16 mouse cellular contexts compared by ENCODE assay signal in the genomic region with DNA sequence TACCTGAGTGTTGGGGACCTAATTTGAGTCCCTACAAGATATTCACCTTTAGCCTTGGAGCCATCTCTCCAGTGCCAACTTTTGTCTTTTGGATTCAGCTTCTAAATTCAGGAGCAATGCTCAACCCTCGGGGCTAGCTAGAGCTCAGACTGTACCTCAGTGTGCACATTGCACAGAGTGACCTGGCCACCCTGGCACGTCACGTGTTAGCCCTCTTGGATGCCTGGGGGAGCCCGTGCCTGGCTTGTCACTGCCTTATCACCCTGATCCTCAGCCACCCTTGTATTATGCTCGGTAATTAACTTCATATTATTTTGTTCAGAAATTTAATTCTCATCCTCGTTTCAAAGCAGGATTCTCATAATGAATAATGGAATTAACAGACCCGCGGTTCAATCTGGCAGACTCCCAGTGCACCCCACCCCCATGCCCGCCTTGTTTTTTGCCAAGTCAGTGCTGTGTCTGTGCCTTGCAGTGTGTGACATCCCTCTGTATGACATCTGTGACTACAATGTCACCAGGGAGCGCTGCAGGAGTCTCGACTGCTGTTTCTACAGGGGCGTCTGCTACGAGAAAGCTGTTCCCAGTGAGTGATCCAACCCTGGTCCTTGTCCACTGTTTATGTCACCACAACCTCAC. TPM values are rescaled to one million over a fixed set of nuclear protein-coding genes. Genes with fewer than 3 reads are reported as not detected.
DNase-seq lines count a peak whose midpoint lies in the region; ATAC-seq lines count a peak whose summit lies in the region.
"Had no signal": no experiment of that assay in that cellular context is flagged by ENCODE, and none has a peak within 500 bp of the region (broad histone marks: within the 10 kb centered on the region; RNA-seq: fewer than 3 reads in every experiment).

No protein-coding gene starts in this region.

- 89% methylated on average over 13 of the region's 13 CpGs for WGBS in hindbrain, embryonic 10.5 days
- WGBS in hindbrain, embryonic 11.5 days = 84% methylated on average over 13 of the region's 13 CpGs
- WGBS in midbrain, embryonic 13.5 days = 67% methylated on average over 13 of the region's 13 CpGs
- 87% methylated on average over 13 of the region's 13 CpGs for WGBS in midbrain, embryonic 10.5 days
- WGBS in hindbrain, embryonic 14.5 days = 45% methylated on average over 13 of the region's 13 CpGs
- WGBS in midbrain, embryonic 16.5 days = 56% methylated on average over 13 of the region's 13 CpGs

- H3K27ac ChIP-seq in hindbrain, embryonic 10.5 days = peak overlapping the region; percentile 12; the same call in 1 of the 2 replicates
- H3K27ac ChIP-seq in hindbrain, embryonic 11.5 days (ENCODE audit: low read depth, low read length) = no peak overlapping the region
- no peak overlapping the region for H3K27ac ChIP-seq in midbrain, embryonic 13.5 days
- H3K27ac ChIP-seq in midbrain, embryonic 10.5 days (replicated peaks) = no peak overlapping the region
- H3K27ac ChIP-seq in hindbrain, embryonic 14.5 days = 0 out of 2 replicates have a peak overlapping the region, but pooled peaks have one; percentile 36
- no peak overlapping the region for H3K27ac ChIP-seq in midbrain, embryonic 16.5 days (ENCODE audit: low read length)

- H3K27me3 ChIP-seq in hindbrain, embryonic 10.5 days (ENCODE audit: insufficient read depth, poor library complexity, severe bottlenecking) = no peaks in the 10 kb centered on the region
- H3K27me3 ChIP-seq in hindbrain, embryonic 11.5 days (ENCODE audit: control insufficient read depth, insufficient read depth, low read length) = no peaks in the 10 kb centered on the region
- H3K27me3 ChIP-seq in midbrain, embryonic 13.5 days = no peaks in the 10 kb centered on the region
- H3K27me3 ChIP-seq in midbrain, embryonic 10.5 days (ENCODE audit: low read depth, poor library complexity, severe bottlenecking) = no peaks in the 10 kb centered on the region
- no peaks in the 10 kb centered on the region for H3K27me3 ChIP-seq in hindbrain, embryonic 14.5 days (ENCODE audit: control insufficient read depth, insufficient read depth, low read length)
- H3K27me3 ChIP-seq in midbrain, embryonic 16.5 days (ENCODE audit: control insufficient read depth, insufficient read depth, low read depth, low read length) = no peaks in the 10 kb centered on the region

- no peak for ATAC-seq in hindbrain, embryonic 11.5 days (ENCODE audit: low FRiP score)
- peak; percentile 74 for ATAC-seq in midbrain, embryonic 13.5 days
- ATAC-seq in hindbrain, embryonic 14.5 days (ENCODE audit: low FRiP score) = peak; percentile 54; the same call in 1 of the 2 replicates
- peak; percentile 49; the same call in 1 of the 2 replicates for ATAC-seq in midbrain, embryonic 16.5 days
- ATAC-seq: CD4-positive, CD25-positive, alpha-beta regulatory T cell, adult 4 months had no signal

- H3K36me3 ChIP-seq in hindbrain, embryonic 10.5 days = no peaks in the 10 kb centered on the region
- H3K36me3 ChIP-seq in hindbrain, embryonic 11.5 days (ENCODE audit: control insufficient read depth, insufficient read depth, low read length) = no peaks in the 10 kb centered on the region
- H3K36me3 ChIP-seq in midbrain, embryonic 13.5 days = no peaks in the 10 kb centered on the region
- H3K36me3 ChIP-seq in midbrain, embryonic 10.5 days = no peaks in the 10 kb centered on the region
- H3K36me3 ChIP-seq in hindbrain, embryonic 14.5 days (replicated peaks; ENCODE audit: control insufficient read depth, insufficient read depth) = no peaks in the 10 kb centered on the region
- H3K36me3 ChIP-seq in midbrain, embryonic 16.5 days (ENCODE audit: control insufficient read depth, insufficient read depth, low read length) = no peaks in the 10 kb centered on the region

- peaks cover 16% of the 10 kb centered on the region for H3K4me1 ChIP-seq in hindbrain, embryonic 10.5 days (replicated peaks)
- H3K4me1 ChIP-seq in hindbrain, embryonic 11.5 days (replicated peaks; ENCODE audit: control insufficient read depth, insufficient read depth, low read length) = peaks cover 3% of the 10 kb centered on the region; the same call in 1 of the 2 replicates
- H3K4me1 ChIP-seq in midbrain, embryonic 13.5 days (replicated peaks) = peaks cover 32% of the 10 kb centered on the region
- peaks cover 13% of the 10 kb centered on the region for H3K4me1 ChIP-seq in midbrain, embryonic 10.5 days
- peaks cover 16% of the 10 kb centered on the region; the same call in 1 of the 2 replicates for H3K4me1 ChIP-seq in hindbrain, embryonic 14.5 days (replicated peaks; ENCODE audit: control insufficient read depth, insufficient read depth, low read length)
- H3K4me1 ChIP-seq in midbrain, embryonic 16.5 days (ENCODE audit: control insufficient read depth, insufficient read depth, low read length) = peaks cover 14% of the 10 kb centered on the region

- no peak overlapping the region for H3K4me2 ChIP-seq in hindbrain, embryonic 11.5 days (replicated peaks; ENCODE audit: low read depth, low read length)
- no peak overlapping the region for H3K4me2 ChIP-seq in midbrain, embryonic 13.5 days (replicated peaks)
- no peak overlapping the region for H3K4me2 ChIP-seq in hindbrain, embryonic 14.5 days (replicated peaks)
- H3K4me2 ChIP-seq in midbrain, embryonic 16.5 days (ENCODE audit: low read length) = no peak overlapping the region
- H3K4me2 ChIP-seq: heart, embryonic 11.5 days; liver, embryonic 11.5 days had no signal

- no peaks in the 10 kb centered on the region for H3K9me3 ChIP-seq in hindbrain, embryonic 10.5 days
- H3K9me3 ChIP-seq in hindbrain, embryonic 11.5 days (ENCODE audit: control insufficient read depth, low read length) = no peaks in the 10 kb centered on the region
- no peaks in the 10 kb centered on the region for H3K9me3 ChIP-seq in midbrain, embryonic 13.5 days
- no peaks in the 10 kb centered on the region for H3K9me3 ChIP-seq in midbrain, embryonic 10.5 days (replicated peaks)
- H3K9me3 ChIP-seq in hindbrain, embryonic 14.5 days (ENCODE audit: control insufficient read depth, low read length) = no peaks in the 10 kb centered on the region
- H3K9me3 ChIP-seq in midbrain, embryonic 16.5 days (replicated peaks; ENCODE audit: control insufficient read depth, low read length, poor library complexity, severe bottlenecking) = no peaks in the 10 kb centered on the region

- no peak overlapping the region for H3K9ac ChIP-seq in hindbrain, embryonic 11.5 days (ENCODE audit: low read depth, low read length)
- no peak overlapping the region for H3K9ac ChIP-seq in midbrain, embryonic 13.5 days (replicated peaks)
- H3K9ac ChIP-seq in hindbrain, embryonic 14.5 days = no peak overlapping the region
- no peak overlapping the region for H3K9ac ChIP-seq in midbrain, embryonic 16.5 days (ENCODE audit: low read depth, low read length)

- H3K4me3 ChIP-seq in hindbrain, embryonic 10.5 days = no peak overlapping the region
- H3K4me3 ChIP-seq in hindbrain, embryonic 11.5 days (ENCODE audit: low read depth, low read length) = no peak overlapping the region
- no peak overlapping the region for H3K4me3 ChIP-seq in midbrain, embryonic 13.5 days (replicated peaks)
- H3K4me3 ChIP-seq in midbrain, embryonic 10.5 days = no peak overlapping the region
- H3K4me3 ChIP-seq in hindbrain, embryonic 14.5 days (replicated peaks; ENCODE audit: low read length) = no peak overlapping the region
- no peak overlapping the region for H3K4me3 ChIP-seq in midbrain, embryonic 16.5 days (ENCODE audit: low read depth, low read length)

- no peak for DNase-seq in hindbrain, embryonic 10.5 days (ENCODE audit: low spot score)
- no peak for DNase-seq in hindbrain, embryonic 11.5 days (ENCODE audit: low spot score)
- DNase-seq in midbrain, embryonic 10.5 days (ENCODE audit: low spot score) = no peak
- DNase-seq in hindbrain, embryonic 14.5 days (ENCODE audit: low spot score) = no peak
- no peak for DNase-seq in thymus, postnatal 10 days (ENCODE audit: low spot score in 2 of 2)
- DNase-seq: gastrocnemius, postnatal 14 days; kidney, postnatal 10 days; right cerebral cortex, postnatal 14 days; thymus, postnatal 14 days had no signal

RNA-seq across cellular contexts. Expression of a gene that starts 3.5 kb away (rescaled TPM):
- polyA plus RNA-seq in hindbrain, embryonic 10.5 days (2016; fragmentation: Nextera tagmentation; extraction: Ambion mirVana) = 0.27 TPM in 1 of 2 replicates, not detected in the other
- polyA plus RNA-seq in hindbrain, embryonic 11.5 days (2014; fragmentation: Nextera tagmentation; extraction: Ambion mirVana) = 0.18 and 0.22 TPM in 2 replicates
- polyA plus RNA-seq in midbrain, embryonic 13.5 days (2015; fragmentation: Nextera tagmentation; extraction: Ambion mirVana) = 0.34 and 0.40 TPM in 2 replicates
- 0.20 TPM in 1 of 2 replicates, not detected in the other for polyA plus RNA-seq in midbrain, embryonic 10.5 days (2016; fragmentation: Nextera tagmentation; extraction: Ambion mirVana)
- 0.42 and 0.64 TPM in 2 replicates for polyA plus RNA-seq in hindbrain, embryonic 14.5 days (2014; fragmentation: Nextera tagmentation; extraction: Ambion mirVana)
- 0.23 and 0.36 TPM in 2 replicates for polyA plus RNA-seq in midbrain, embryonic 16.5 days (2015; fragmentation: Nextera tagmentation; extraction: Ambion mirVana)
- polyA plus RNA-seq: CD4-positive, CD25-positive, alpha-beta regulatory T cell, adult 4 months; embryonic facial prominence, embryonic 11.5 days; heart, embryonic 11.5 days; intestine, embryonic 14.5 days; liver, embryonic 11.5 days had no signal

Comparison
In these comparisons a context has a peak if more than half of its experiments do, and no peak if none do; other contexts are left out.
1. H3K27ac ChIP-seq: peak in hindbrain, embryonic 10.5 days (single experiment) and hindbrain, embryonic 14.5 days (single experiment); none in hindbrain, embryonic 11.5 days (single experiment), midbrain, embryonic 13.5 days (single experiment), midbrain, embryonic 10.5 days (single experiment) and midbrain, embryonic 16.5 days (single experiment).